In genomic region chr13:69588263-69588662, GRCm38 (mm10) we compare ENCODE assay signal across 16 mouse cellular contexts.
"Had no signal": no experiment of that assay in that cellular context is flagged by ENCODE, and none has a peak within 500 bp of the region (broad histone marks: within the 10 kb centered on the region; RNA-seq: fewer than 3 reads in every experiment).

No protein-coding gene starts in this region.

- DNase-seq: lung, adult 18-20 months; lung, embryonic 14.5 days; lung, postnatal 14 days; lung, postnatal 36 days; right cerebral cortex, postnatal 14 days; thymus, adult 2 months; thymus, postnatal 25 days; thymus, postnatal 4 days had no signal

- H3K4me3 ChIP-seq: megakaryocyte, embryonic 14.5 days; midbrain, embryonic 13.5 days; midbrain, embryonic 15.5 days; neural tube, embryonic 12.5 days; stomach, embryonic 15.5 days had no signal

- H3K9ac ChIP-seq: lung, embryonic 14.5 days; midbrain, embryonic 13.5 days; midbrain, embryonic 15.5 days; neural tube, embryonic 12.5 days; stomach, embryonic 15.5 days had no signal

- H3K4me1 ChIP-seq: midbrain, embryonic 13.5 days; midbrain, embryonic 15.5 days; neural tube, embryonic 12.5 days; stomach, embryonic 15.5 days had no signal

- H3K27ac ChIP-seq: macrophage; midbrain, embryonic 13.5 days; midbrain, embryonic 15.5 days; neural tube, embryonic 12.5 days; stomach, embryonic 15.5 days; stomach, postnatal 0 days had no signal

- H3K36me3 ChIP-seq: midbrain, embryonic 13.5 days; midbrain, embryonic 15.5 days; neural tube, embryonic 12.5 days; stomach, embryonic 15.5 days had no signal

- ATAC-seq: midbrain, embryonic 13.5 days; midbrain, embryonic 15.5 days had no signal

- H3K27me3 ChIP-seq: megakaryocyte, embryonic 14.5 days; midbrain, embryonic 13.5 days; midbrain, embryonic 15.5 days; neural tube, embryonic 12.5 days; stomach, embryonic 15.5 days had no signal

- H3K9me3 ChIP-seq: megakaryocyte, embryonic 14.5 days; midbrain, embryonic 13.5 days; midbrain, embryonic 15.5 days; neural tube, embryonic 12.5 days; stomach, embryonic 15.5 days had no signal

- H3K4me2 ChIP-seq: lung, embryonic 14.5 days; midbrain, embryonic 11.5 days; midbrain, embryonic 13.5 days; midbrain, embryonic 15.5 days; neural tube, embryonic 12.5 days; stomach, embryonic 15.5 days had no signal
